Mouse (Mus musculus) urinary bladder, postnatal 36 days (tissue): ENCODE results near the gene Gm10577.

Experiments used
- DNase-seq, 2 experiments: peaks; one replicate each; pipeline ENCODE4 v3.0.0; 2022; ENCODE audit warnings: low spot score in 2 of 2, mixed read lengths in 1 of 2

Gm10577 gene

DNA sequence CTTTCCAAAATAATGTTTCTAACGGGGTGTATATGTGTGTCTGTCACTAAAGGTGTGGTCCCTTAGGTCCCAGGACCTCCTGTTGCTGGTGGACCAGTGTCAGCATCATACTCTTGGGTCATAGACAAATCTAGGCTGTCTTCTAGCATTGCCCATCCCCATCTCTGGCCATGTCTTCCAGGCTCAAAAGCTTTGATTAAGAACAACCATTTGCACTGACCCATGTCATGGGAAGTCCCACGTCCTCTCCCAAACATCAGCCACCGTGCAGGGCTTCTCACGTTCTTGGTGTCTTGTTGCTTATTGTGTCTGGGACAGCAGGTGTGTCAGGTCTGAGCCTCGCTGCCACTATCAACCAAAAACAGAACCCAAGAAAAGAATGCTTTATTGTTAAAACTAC lies 24.9 kb downstream of the Gm10577 start:
- DNase-seq = no peak

DNA sequence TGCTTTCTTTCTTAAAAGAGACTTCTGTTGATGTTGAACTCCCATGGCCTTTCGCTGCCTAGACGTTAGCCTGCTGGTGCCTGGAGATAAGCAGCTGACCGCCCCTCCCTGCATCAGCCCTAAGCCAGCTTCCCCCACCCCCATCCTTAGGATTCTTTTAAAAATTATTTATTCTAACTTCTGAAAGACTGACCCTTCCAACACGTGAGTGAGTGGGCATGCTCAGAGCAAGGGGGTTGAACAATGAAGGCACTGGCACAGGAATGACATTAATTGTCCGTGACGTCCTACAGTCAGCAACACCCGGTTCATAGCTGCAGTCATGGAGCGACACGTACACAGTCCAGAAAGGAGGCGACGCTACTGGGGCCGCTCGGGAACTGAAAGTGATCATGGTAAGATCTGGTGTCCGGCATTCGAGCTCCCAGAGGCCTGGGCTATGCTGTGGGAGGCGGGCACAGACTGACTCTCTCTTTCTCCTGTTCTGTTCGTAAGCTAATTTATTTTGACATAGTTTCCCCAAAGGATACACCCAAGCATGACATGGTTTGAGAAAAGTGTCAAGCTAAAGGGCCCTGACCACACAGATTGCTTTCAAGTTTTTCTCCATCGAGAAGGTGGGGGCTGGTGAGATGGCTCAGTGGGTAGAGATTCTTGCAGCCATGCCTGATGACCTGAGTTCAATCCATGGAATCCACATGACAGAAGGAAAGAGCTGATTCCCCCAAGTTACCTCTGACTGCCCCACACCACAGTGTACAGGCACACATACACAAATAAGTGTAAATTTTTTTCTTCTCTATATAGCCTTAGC lies 25.8 kb downstream of the Gm10577 start:
- DNase-seq = no peak

DNA sequence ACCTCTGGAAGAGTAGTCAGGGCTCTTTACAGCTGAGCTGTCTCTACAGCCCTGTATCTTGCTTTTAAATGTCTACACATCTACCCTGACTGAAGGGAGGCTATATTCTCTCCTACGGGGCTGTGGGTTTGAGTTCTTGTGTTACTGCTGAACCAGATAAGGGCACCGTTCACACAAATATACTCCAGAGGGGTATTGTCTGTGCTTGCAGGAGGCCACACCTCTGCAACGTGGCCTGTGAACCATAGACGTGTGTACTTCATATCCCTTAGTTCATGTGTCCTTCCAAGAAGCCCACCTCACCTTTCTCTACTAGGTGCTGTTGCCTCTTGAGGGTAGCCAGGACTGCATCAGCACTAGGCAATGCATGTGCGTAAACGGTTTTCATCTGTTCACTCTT lies 28.4 kb downstream of the Gm10577 start:
- DNase-seq = no peak

DNA sequence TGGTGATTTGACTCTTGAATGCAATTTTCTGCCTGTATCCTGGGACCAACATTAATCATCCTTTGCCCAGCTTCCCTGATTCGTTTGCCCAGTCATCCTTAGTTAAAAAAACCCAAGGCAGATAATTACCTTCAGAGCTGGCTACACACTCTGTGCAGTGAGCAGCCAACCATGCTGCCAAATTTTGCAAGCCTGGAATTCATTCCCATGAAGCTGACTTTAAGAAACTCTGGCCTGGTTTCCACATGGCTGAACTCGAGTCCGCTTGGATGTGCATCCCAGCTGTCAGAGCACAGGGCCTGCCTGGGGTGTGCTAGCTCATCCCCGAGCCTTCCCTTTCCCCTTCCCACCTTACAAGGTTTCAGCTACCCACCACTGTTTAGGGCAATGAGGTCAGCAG lies 29.5 kb downstream of the Gm10577 start:
- DNase-seq = peak in 1 of 2 experiments; percentile 39

DNA sequence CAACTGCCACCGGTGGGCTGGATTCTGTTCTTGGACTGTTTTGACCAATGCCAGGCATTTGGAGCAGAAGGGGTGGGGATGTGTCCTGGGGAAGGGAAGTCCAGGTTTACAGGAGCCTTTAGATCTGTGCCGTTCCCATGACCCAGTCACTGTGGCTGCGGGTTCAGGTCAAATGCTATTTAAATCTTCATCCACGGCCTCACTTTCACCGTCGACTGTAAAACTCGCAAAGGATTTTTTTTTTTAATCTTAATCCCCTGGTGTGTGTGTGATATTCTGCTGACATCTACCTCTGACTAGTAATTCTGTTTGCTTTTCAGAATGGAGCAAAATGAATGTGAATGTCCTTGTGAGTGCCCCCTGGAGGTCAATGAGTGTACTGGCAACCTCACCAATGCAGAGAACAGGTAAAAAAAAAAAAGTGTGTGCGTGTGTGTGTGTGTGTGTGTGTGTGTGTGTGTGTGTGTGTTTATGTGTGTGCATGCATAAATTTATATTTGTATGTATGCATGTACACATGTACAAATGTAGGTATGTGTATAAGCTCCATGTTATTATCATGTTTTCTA lies 32.2 kb downstream of the Gm10577 start:
- DNase-seq = no peak

DNA sequence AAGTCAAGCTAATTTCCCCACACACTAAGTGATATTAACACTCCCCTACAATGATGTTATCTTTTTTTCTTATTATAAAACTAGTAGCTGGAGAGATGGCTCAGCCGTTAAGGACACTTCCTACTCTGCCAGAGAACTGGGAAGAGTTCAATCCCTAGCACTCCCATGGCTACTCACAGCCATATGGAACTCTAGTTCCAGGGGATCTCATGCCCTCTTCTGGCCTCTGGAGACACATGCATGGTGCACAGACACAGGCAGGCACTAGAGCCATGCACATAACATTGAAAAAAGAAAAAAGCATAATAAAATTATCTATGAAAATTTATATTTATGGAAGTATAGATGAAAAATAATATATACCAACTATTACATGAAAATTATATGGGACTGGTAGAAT lies 33.3 kb downstream of the Gm10577 start:
- DNase-seq = no peak

DNA sequence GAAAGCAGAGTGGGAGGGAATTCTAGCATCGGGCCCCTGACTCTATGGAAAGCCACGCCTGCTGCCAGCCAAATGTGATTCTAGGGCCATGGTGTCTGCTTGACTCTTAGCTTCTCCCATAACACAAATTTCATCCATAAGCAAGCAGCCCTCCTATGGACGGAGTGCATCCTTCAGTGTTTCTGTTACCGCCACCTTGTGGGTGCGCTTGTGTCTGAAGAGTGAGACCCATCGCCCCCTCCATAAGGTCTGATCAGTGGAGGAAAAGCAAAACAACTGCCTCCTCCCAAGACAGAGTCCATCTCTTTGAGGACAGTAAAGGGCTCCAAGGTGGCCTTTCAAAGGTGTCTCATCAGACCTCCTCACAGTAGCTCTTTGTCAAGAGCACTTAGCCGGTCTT lies 43.0 kb downstream of the Gm10577 start:
- DNase-seq = no peak

DNA sequence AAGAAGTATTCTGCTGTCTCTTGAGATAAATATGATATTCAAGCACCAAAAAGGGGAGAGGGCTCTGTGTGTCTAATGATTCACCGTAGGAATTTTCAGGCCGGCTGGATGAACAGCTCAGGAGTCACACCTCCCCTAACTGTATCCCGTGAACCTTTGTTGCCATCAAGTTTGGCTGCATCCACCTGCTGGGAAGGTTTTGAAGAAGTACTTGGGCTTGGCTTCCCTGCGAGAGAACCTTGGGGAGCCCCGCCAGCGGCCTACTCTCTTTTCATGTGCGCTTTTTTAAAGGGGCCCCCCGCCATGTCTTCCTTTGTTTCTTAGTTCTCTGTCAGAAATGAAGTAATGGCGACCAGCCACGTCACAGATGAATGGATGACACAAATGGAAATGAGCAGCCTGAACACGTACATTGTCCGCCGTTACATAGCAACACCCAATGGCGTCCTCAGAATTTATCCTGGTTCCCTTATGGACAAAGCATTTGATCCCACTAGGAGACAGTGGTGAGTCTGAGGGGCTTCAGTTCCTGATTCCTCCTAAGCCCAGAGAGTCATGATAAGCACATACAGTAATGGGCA lies 46.0 kb downstream of the Gm10577 start:
- DNase-seq = no peak

DNA sequence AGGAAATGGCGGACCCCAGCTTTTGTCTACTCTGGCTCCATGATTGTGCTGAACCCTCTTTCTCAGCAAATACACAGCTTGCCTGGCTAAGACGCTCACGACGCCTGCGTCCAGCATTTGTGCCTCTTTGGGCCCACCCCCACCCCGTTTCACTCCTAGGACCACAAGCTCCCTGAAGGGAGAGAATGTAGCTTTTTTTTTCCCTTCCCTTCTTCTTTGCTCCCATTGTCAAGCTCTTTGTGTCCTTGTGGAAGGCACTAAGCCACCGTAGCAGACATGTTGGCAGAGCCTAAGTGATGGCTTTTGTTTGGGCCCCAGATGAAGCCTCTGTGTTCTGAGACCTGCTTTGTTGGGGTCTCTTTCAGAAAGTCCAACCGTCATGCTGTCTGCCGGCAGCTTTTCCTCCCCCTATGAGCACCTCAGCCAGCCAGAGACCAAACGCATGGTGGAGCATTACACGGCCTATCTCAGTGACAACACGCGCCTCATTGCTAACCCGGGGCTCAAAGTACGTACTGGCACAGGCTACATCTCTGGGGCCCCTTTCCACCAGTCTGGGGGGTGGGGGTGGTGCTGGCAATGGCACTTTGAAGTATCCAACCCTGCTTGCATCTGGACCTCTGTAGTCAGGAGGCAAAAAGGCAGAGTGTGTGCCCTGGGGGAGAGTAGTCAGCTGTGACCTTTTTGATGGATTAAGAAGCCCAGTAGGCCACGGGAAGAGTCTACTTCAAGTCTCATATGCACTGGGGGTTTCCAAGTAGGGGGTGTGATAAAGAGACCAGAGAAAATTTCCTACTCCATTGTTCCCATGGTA lies 46.6 kb downstream of the Gm10577 start:
- DNase-seq = no peak
